Mouse (Mus musculus): ENCODE data around the gene Cdca3. TPM values are rescaled to one million over a fixed set of nuclear protein-coding genes. Genes with fewer than 3 reads are reported as not detected.
A peak's percentile ranks its signal among the peaks of the same experiment; 100 is the strongest.
"Not testable (repeated sequence)": the region's sequence is repeated elsewhere in the genome, so short reads cannot be mapped to it uniquely, and the experiment has no call there.

Gene Cdca3
- polyA plus RNA-seq, 1 experiment from 2014 or later, result 35.3 TPM

- H3K4me1 ChIP-seq (replicated peaks), result peaks cover 61% of the 10 kb centered on the region
- H3K27ac ChIP-seq (replicated peaks); H3K4me2 ChIP-seq; H3K4me3 ChIP-seq; H3K27me3 ChIP-seq; H3K9me3 ChIP-seq; H3K36me3 ChIP-seq; ATAC-seq (ENCODE audit: low FRiP score, low read depth); H3K9ac ChIP-seq: not testable (repeated sequence)
- WGBS, result 85% methylated on average over 11 of the region's 11 CpGs
These were observed 18.6 kb upstream of the Cdca3 start for GRCm38 (mm10) chr6:124810566-124811402.

- H3K27me3 ChIP-seq, result no peaks in the 10 kb centered on the region
- no peak overlapping the region for H3K4me2 ChIP-seq
- H3K27ac ChIP-seq (replicated peaks), result no peak overlapping the region
- H3K36me3 ChIP-seq, result peaks cover 10% of the 10 kb centered on the region
- H3K4me1 ChIP-seq (replicated peaks), result peaks cover 56% of the 10 kb centered on the region
- H3K9me3 ChIP-seq, result no peaks in the 10 kb centered on the region
- no peak overlapping the region for H3K4me3 ChIP-seq
- no peak for ATAC-seq (ENCODE audit: low FRiP score, low read depth)
- no peak overlapping the region for H3K9ac ChIP-seq
- WGBS, result 81% methylated on average over 4 of the region's 4 CpGs
These were observed 18.0 kb upstream of the Cdca3 start for GRCm38 (mm10) chr6:124811403-124811665.

- 83% methylated on average over 24 of the region's 24 CpGs for WGBS
- no peak overlapping the region; the same call in 1 of the 2 replicates for H3K9ac ChIP-seq
- no peak for ATAC-seq (ENCODE audit: low FRiP score, low read depth)
- H3K27me3 ChIP-seq, result no peaks in the 10 kb centered on the region
- H3K9me3 ChIP-seq, result no peaks in the 10 kb centered on the region
- H3K4me2 ChIP-seq, result peak overlapping the region; percentile 72
- H3K36me3 ChIP-seq, result peaks cover 16% of the 10 kb centered on the region
- H3K27ac ChIP-seq (replicated peaks), result no peak overlapping the region
- peaks cover 53% of the 10 kb centered on the region for H3K4me1 ChIP-seq (replicated peaks)
- peak overlapping the region; percentile 70; the same call in 1 of the 2 replicates for H3K4me3 ChIP-seq
These were observed 17.4 kb upstream of the Cdca3 start for GRCm38 (mm10) chr6:124811701-124812560.

GRCm38 (mm10) chr6:124812848-124813247 is 16.5 kb upstream of the Cdca3 start:
- Histone ChIP-seq H3K9me3 (no peaks in the 10 kb centered on the region), H3K9ac (peak overlapping the region; percentile 81), H3K27ac (replicated peaks) (peak overlapping the region; percentile 90), H3K4me1 (replicated peaks) (peaks cover 53% of the 10 kb centered on the region), H3K27me3 (no peaks in the 10 kb centered on the region), H3K36me3 (peaks cover 25% of the 10 kb centered on the region), H3K4me2 (peak overlapping the region; percentile 72), H3K4me3 (peak overlapping the region; percentile 70)
- 22% methylated on average over 9 of the region's 9 CpGs for WGBS
- no peak for ATAC-seq (ENCODE audit: low FRiP score, low read depth)

GRCm38 (mm10) chr6:124813496-124813895 is 15.9 kb upstream of the Cdca3 start:
- Histone ChIP-seq H3K4me3 (peak overlapping the region; percentile 70), H3K36me3 (peaks cover 32% of the 10 kb centered on the region), H3K4me2 (peak overlapping the region; percentile 72), H3K27me3 (no peaks in the 10 kb centered on the region), H3K9me3 (no peaks in the 10 kb centered on the region), H3K27ac (replicated peaks) (peak overlapping the region; percentile 90), H3K9ac (peak overlapping the region; percentile 81), H3K4me1 (replicated peaks) (peaks cover 46% of the 10 kb centered on the region)
- WGBS, result 0% methylated on average over 18 of the region's 18 CpGs
- peak; percentile 76 for ATAC-seq (ENCODE audit: low FRiP score, low read depth)

GRCm38 (mm10) chr6:124813933-124814332 is 15.4 kb upstream of the Cdca3 start, which contains the start of gene Tpi1:
TSS of gene Tpi1 (minus strand) at chr6:124814296.
- peak within 1 kb of the TSS; percentile 72 for H3K4me2 ChIP-seq
- peak within 1 kb of the TSS; percentile 81 for H3K9ac ChIP-seq
- no peaks in the 10 kb centered on the region for H3K9me3 ChIP-seq
- H3K36me3 ChIP-seq, result peaks cover 36% of the 10 kb centered on the region
- ATAC-seq (ENCODE audit: low FRiP score, low read depth), result peak; percentile 88
- H3K27ac ChIP-seq (replicated peaks), result peak within 1 kb of the TSS; percentile 90
- peaks cover 42% of the 10 kb centered on the region for H3K4me1 ChIP-seq (replicated peaks)
- WGBS, result under 1% methylated on average over 22 of the region's 22 CpGs
- no peaks in the 10 kb centered on the region for H3K27me3 ChIP-seq
- peak within 1 kb of the TSS; percentile 70 for H3K4me3 ChIP-seq

GRCm38 (mm10) chr6:124814448-124814847 is 14.9 kb upstream of the Cdca3 start:
- Histone ChIP-seq H3K9ac (no peak overlapping the region), H3K27me3 (no peaks in the 10 kb centered on the region), H3K4me3 (peak overlapping the region; percentile 70), H3K4me1 (replicated peaks) (peaks cover 37% of the 10 kb centered on the region), H3K36me3 (peaks cover 40% of the 10 kb centered on the region), H3K9me3 (no peaks in the 10 kb centered on the region), H3K27ac (replicated peaks) (peak overlapping the region; percentile 90), H3K4me2 (peak overlapping the region; percentile 72)
- peak; percentile 42 for ATAC-seq (ENCODE audit: low FRiP score, low read depth)
- 37% methylated on average over 8 of the region's 8 CpGs for WGBS

GRCm38 (mm10) chr6:124814858-124815774 is 14.2 kb upstream of the Cdca3 start:
- no peaks in the 10 kb centered on the region for H3K27me3 ChIP-seq
- peaks cover 47% of the 10 kb centered on the region for H3K36me3 ChIP-seq
- WGBS, result 66% methylated on average over 9 of the region's 9 CpGs
- H3K27ac ChIP-seq (replicated peaks), result no peak overlapping the region
- no peak for ATAC-seq (ENCODE audit: low FRiP score, low read depth)
- H3K4me1 ChIP-seq (replicated peaks), result peaks cover 30% of the 10 kb centered on the region
- no peaks in the 10 kb centered on the region for H3K9me3 ChIP-seq
- peak overlapping the region; percentile 72 for H3K4me2 ChIP-seq
- no peak overlapping the region for H3K9ac ChIP-seq
- H3K4me3 ChIP-seq, result no peak overlapping the region

GRCm38 (mm10) chr6:124816611-124817010 is 12.7 kb upstream of the Cdca3 start:
- H3K9me3 ChIP-seq, result no peaks in the 10 kb centered on the region
- WGBS, result 86% methylated on average over 4 of the region's 4 CpGs
- no peak overlapping the region for H3K9ac ChIP-seq
- H3K27ac ChIP-seq (replicated peaks), result no peak overlapping the region
- no peak overlapping the region for H3K4me3 ChIP-seq
- H3K36me3 ChIP-seq, result peaks cover 58% of the 10 kb centered on the region
- no peak for ATAC-seq (ENCODE audit: low FRiP score, low read depth)
- no peak overlapping the region for H3K4me2 ChIP-seq
- peaks cover 27% of the 10 kb centered on the region for H3K4me1 ChIP-seq (replicated peaks)
- H3K27me3 ChIP-seq, result no peaks in the 10 kb centered on the region

GRCm38 (mm10) chr6:124817125-124817524 is 12.2 kb upstream of the Cdca3 start:
- ATAC-seq (ENCODE audit: low FRiP score, low read depth), result no peak
- Histone ChIP-seq H3K9me3 (no peaks in the 10 kb centered on the region), H3K27ac (replicated peaks) (no peak overlapping the region), H3K27me3 (no peaks in the 10 kb centered on the region), H3K4me3 (no peak overlapping the region), H3K9ac (no peak overlapping the region), H3K4me1 (replicated peaks) (peaks cover 22% of the 10 kb centered on the region), H3K4me2 (no peak overlapping the region), H3K36me3 (peaks cover 59% of the 10 kb centered on the region)
- WGBS, result 97% methylated on average over 11 of the region's 11 CpGs

GRCm38 (mm10) chr6:124817563-124817962 is 11.8 kb upstream of the Cdca3 start:
- peaks cover 63% of the 10 kb centered on the region for H3K36me3 ChIP-seq
- no peak overlapping the region for H3K9ac ChIP-seq
- H3K4me3 ChIP-seq, result no peak overlapping the region

More at GRCm38 (mm10) chr6:124817563-124817962, 11.8 kb upstream of the Cdca3 start:
- no peak for ATAC-seq (ENCODE audit: low FRiP score, low read depth)
- Histone ChIP-seq H3K9me3 (no peaks in the 10 kb centered on the region), H3K27me3 (no peaks in the 10 kb centered on the region), H3K4me1 (replicated peaks) (peaks cover 17% of the 10 kb centered on the region), H3K27ac (replicated peaks) (no peak overlapping the region), H3K4me2 (no peak overlapping the region)
- WGBS, result 99% methylated on average over 8 of the region's 8 CpGs

All from hindbrain, embryonic 15.5 days (tissue).